Mouse (Mus musculus) bone marrow, adult 2 months (tissue): Measurements from ENCODE around the gene Ythdf1. TPM values are rescaled to one million over a fixed set of nuclear protein-coding genes. Genes with fewer than 3 reads are reported as not detected.

Source experiments
- H3K27ac ChIP-seq: fragments of 200-500 bp; 2 replicates; pipeline ENCODE4 v1.5.1; 2012; ENCODE audit warnings: low read depth, mild to moderate bottlenecking, control low read depth, inconsistent platforms, low read length; ENCODE audit not compliant: control insufficient read depth, poor library complexity, insufficient read depth
- H3K4me1 ChIP-seq: fragments of 200-500 bp; 2 replicates; pipeline ENCODE4 v1.6.1; 2011; ENCODE audit warnings: low read length; ENCODE audit not compliant: control insufficient read depth, insufficient read depth
- H3K4me3 ChIP-seq: fragments of 200-500 bp; replicated peaks from 2 replicates; pipeline ENCODE3; 2011; ENCODE audit warnings: mild to moderate bottlenecking, low read depth, low read length, control low read depth; ENCODE audit not compliant: control insufficient read depth
- CTCF ChIP-seq: fragments of 200-500 bp; IDR thresholded peaks from 2 replicates; pipeline ENCODE4 v1.5.1; 2011; ENCODE audit warnings: low read length, control low read depth; ENCODE audit not compliant: control insufficient read depth, insufficient read depth
- POLR2A ChIP-seq: fragments of 200-500 bp; IDR thresholded peaks from 2 replicates; pipeline ENCODE4 v1.6.1; 2011; ENCODE audit warnings: low read depth, mild to moderate bottlenecking, control low read depth, low read length, borderline replicate concordance; ENCODE audit not compliant: control insufficient read depth
- WGBS: fragments of 180-500 bp; shearing (Covaris S2); methylation state at CpG from one replicate; pipeline ENCODE4 v1.1.7; 2018; 5-methylcytosine and 5-hydroxymethylcytosine counted together
- polyA plus RNA-seq: library from polyadenylated mRNA; stranded (reverse); fragments of >200 nt; gene quantifications from 2 replicates; pipeline ENCODE4 v1.2.4, GENCODE M21; 2011; ENCODE audit warnings: low replicate concordance; ENCODE audit not compliant: missing spikeins, insufficient read depth, insufficient read length

The Ythdf1 gene
- 17.7 and 26.6 TPM in 2 replicates for polyA plus RNA-seq

DNA sequence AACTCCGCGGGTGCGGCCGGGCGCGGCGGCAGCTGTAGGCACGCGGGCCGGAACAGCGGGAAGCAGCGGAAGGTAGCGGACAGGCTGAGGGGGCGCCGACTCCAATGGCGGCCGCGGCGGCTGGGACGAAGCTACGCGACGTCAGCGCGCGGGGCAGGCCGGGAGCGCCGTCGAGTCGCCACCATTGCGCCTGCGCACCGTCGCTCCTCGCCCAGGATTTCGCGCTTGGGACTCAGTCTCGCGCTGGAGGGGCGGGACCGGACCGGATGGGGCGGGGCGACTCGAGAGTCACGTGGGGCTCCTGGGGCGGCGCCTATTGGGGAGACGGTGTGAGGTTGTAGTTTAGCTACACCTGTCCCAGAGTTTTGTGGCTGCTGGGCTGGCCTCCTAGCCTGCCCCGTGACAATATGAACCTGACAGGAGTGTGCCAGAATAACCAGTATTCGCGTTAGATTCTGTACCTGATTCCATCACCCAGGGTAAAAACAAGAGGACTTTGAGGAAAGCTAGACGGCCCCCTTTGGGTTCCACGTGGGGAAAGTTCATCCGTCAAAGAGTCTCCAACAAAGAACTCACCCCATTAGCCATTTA lies at the start of gene Ythdf1:
TSS of gene Ythdf1 (minus strand) at position 140 of the 591 bp plus-strand sequence.
- TF ChIP-seq CTCF, result no peak
- peak; percentile 81; the same call in 1 of the 2 replicates for TF ChIP-seq POLR2A
- WGBS, result under 1% methylated on average over 55 of the region's 56 CpGs
- Histone ChIP-seq H3K4me3 (peak within 1 kb of the TSS; percentile 89), H3K27ac (peak within 1 kb of the TSS; percentile 84), H3K4me1 (no peaks in the 10 kb centered on the region; the same call in 1 of the 2 replicates)

DNA sequence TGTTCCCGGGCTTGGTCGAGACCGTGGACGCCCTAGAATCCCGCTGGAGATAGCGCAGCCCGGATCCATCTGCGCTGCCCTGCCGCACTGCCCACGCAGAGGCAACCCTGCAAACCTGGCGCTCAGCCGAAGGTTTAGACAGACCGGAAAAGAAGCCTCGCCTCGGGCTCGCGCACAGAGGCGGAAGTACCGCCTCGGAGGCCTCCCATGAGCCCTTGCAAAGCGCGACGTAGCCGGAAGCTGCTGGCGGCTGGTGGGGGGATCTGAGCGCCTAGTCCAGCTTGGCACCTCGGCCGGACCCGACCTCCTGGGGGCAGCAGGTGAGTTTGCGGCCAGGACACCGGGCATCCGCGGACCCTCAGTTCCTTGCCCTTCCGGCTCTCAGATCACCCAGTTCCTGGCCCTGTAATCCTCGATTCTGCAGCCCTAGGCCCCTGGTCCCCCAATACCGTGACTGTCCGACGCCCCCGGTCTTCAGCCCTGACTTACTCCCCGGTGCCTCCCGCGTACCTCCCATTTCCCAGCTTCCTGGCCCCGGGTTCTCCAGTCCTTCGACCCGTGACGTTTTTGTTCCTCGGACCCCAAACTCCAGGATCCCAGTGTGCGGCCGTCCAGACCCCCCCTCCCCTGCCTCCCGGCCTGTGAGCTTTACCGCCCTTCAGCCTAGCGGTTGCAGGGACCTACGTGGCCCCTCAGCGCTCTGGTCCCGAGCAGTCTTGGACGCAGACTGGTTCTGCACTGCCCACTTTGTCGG lies 46.4 kb upstream of the Ythdf1 start, which contains the start of gene Arfgap1:
TSS of gene Arfgap1 (plus strand) at position 216 of the 754 bp plus-strand sequence.
- peak within 1 kb of the TSS; percentile 93 for H3K27ac ChIP-seq
- WGBS, result under 1% methylated on average over 57 of the region's 57 CpGs
- no peaks in the 10 kb centered on the region; the same call in 1 of the 2 replicates for H3K4me1 ChIP-seq
- H3K4me3 ChIP-seq, result peak within 1 kb of the TSS; percentile 87
- TF ChIP-seq CTCF, result no peak
- peak; percentile 93 for TF ChIP-seq POLR2A

GRCm38 (mm10) chr2:180966092-180966882 lies 45.5 kb upstream of the Ythdf1 start:
- TF ChIP-seq CTCF (no peak), POLR2A (no peak)
- H3K4me3 ChIP-seq, result peak overlapping the region; percentile 87
- WGBS, result 3% methylated on average over 14 of the region's 14 CpGs
- peak overlapping the region; percentile 93; the same call in 1 of the 2 replicates for H3K27ac ChIP-seq
- H3K4me1 ChIP-seq, result no peaks in the 10 kb centered on the region; the same call in 1 of the 2 replicates

DNA sequence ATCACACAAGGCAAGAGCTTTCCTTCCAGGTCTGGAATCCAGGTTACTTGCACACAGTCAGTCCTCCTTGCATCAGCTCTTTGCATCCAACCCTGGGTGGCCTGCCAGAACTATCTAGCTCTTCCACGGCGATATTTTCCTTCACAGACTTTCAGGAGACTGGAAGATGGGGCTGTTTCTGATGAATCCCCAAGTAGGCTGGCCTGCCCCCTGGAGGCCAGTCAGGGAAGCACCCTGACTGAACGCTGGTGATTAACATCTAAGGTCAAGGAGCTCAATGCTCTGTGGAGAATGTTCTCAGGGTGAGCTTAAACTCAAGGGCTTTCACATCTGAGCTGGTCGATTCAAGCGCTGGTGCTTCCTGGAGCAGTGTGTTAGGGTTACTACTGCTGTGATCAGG lies 43.2 kb upstream of the Ythdf1 start:
- H3K4me3 ChIP-seq, result no peak overlapping the region
- H3K4me1 ChIP-seq, result no peaks in the 10 kb centered on the region; the same call in 1 of the 2 replicates
- H3K27ac ChIP-seq, result no peak overlapping the region
- WGBS, result 1% methylated on average over 5 of the region's 5 CpGs
- TF ChIP-seq CTCF (peak; percentile 89), POLR2A (no peak)

DNA sequence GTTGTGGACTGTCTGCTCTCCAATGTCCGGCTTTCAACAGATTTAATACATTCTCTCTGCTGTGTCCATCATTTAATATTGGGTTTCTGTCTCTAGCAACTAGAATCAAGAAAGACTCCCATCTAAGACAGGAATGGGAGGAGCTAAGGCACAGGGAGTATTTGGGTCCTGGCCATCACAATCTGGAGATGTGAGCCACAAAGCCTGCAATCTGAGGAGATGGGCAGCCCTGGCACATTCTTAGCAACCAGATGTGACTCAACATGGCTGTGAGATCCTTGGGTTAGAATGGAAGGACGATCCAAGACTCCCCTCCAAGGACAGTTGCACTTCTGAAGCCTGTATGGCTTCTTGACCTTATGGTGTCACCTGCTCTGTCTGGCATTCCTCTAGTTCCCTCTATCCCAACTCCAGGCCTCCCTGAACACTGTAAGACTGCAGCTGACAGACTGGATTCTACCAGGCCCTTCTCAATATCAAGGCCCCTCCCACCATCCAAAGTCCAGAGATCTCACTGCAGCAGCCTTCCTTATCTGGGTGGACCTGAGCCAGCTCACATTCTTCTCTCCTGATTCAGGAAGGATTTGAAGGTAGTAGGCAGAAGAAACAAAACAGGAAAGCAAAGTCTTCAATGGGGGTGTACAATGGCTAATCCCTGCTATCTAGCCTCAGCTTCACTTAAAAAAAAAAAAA lies 42.0 kb upstream of the Ythdf1 start:
- no peak for TF ChIP-seq CTCF
- TF ChIP-seq POLR2A, result no peak
- no peak overlapping the region for H3K27ac ChIP-seq
- no peak overlapping the region for H3K4me3 ChIP-seq
- no peaks in the 10 kb centered on the region for H3K4me1 ChIP-seq
- WGBS, result 76% methylated on average over 2 of the region's 2 CpGs

DNA sequence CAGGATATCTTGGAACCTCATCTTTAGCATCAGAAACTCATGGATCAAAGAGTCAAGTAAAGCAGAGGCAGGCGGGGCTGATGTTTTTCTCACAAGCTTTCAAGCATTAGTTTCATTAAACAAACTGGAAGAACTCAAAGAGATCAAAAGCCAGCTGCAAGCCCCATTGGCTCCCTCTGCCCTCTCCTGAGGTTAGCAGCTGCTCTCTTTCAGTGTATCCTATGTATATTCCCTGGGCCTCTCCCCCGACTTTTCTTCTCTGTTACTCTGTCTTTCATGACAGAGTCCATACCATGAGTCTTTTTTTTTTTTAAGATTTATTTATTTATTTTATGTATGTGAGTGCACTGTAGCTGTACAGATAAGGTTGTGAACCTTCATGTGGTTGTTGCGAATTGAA lies 39.4 kb upstream of the Ythdf1 start:
- no peak for TF ChIP-seq CTCF
- TF ChIP-seq POLR2A, result no peak
- Histone ChIP-seq H3K27ac (no peak overlapping the region), H3K4me1 (no peaks in the 10 kb centered on the region), H3K4me3 (no peak overlapping the region)
- 72% methylated on average over 3 of the region's 3 CpGs for WGBS

- H3K4me3 ChIP-seq, result no peak overlapping the region
- WGBS, result 50% methylated on average over 7 of the region's 7 CpGs
- no peaks in the 10 kb centered on the region for H3K4me1 ChIP-seq
- no peak for TF ChIP-seq CTCF
- no peak for TF ChIP-seq POLR2A
- H3K27ac ChIP-seq, result no peak overlapping the region
Measured at GRCm38 (mm10) chr2:180959605-180960004, 38.9 kb upstream of the Ythdf1 start.
